Mouse (Mus musculus) MEL (cell line): ENCODE measurements at regions not wholly inside any gene's neighbourhood (a gene's known extent, or its start where the extent isn't known, plus 50 kb on each side); places are given as distances from the start of the nearest gene placed in this dataset.

Experiments used
- DNase-seq: peaks from one replicate; pipeline ENCODE4 v3.0.0; 2011; ENCODE audit warnings: low read depth, low spot score
- H3K27ac ChIP-seq: 2 replicates; pipeline ENCODE4 v1.5.1; 2012; ENCODE audit warnings: low read depth, mild to moderate bottlenecking, control low read depth, low read length, moderate library complexity; ENCODE audit not compliant: control insufficient read depth
- H3K27me3 ChIP-seq, 2 experiments: fragments of 150-350 bp in 1 of 2; sonication (generic) in 1 of 2; 2 replicates each; pipeline ENCODE4 v1.6.1; 2012; ENCODE audit warnings: low read length in 2 of 2, mild to moderate bottlenecking in 2 of 2, improper control_type of control experiment in 1 of 2, moderate library complexity in 1 of 2; ENCODE audit not compliant: insufficient read depth in 2 of 2, control insufficient read depth in 1 of 2
- H3K36me3 ChIP-seq, 2 experiments: 2 replicates each; pipeline ENCODE4 v1.6.1; 2012 to 2014; ENCODE audit warnings: low read length in 2 of 2, improper control_type of control experiment in 1 of 2, inconsistent platforms in 1 of 2, mild to moderate bottlenecking in 1 of 2; ENCODE audit not compliant: insufficient read depth in 2 of 2, control insufficient read depth in 1 of 2
- H3K4me1 ChIP-seq, 2 experiments: fragments of 150-350 bp in 1 of 2; sonication (generic) in 1 of 2; 2 replicates each; pipeline ENCODE4 v1.6.1; 2012; ENCODE audit warnings: low read length in 2 of 2, improper control_type of control experiment in 1 of 2, mild to moderate bottlenecking in 1 of 2; ENCODE audit not compliant: insufficient read depth in 2 of 2, control insufficient read depth in 1 of 2
- H3K4me3 ChIP-seq, 2 experiments: fragments of 150-350 bp in 1 of 2; sonication (generic) in 1 of 2; 2 replicates each; pipeline ENCODE4 v1.5.1; 2012; ENCODE audit warnings: low read depth in 2 of 2, low read length in 2 of 2, mild to moderate bottlenecking in 2 of 2, moderate library complexity in 2 of 2, control low read depth in 1 of 2, improper control_type of control experiment in 1 of 2; ENCODE audit not compliant: control insufficient read depth in 1 of 2, insufficient read depth in 1 of 2
- H3K79me2 ChIP-seq: 2 replicates; pipeline ENCODE4 v1.6.1; 2012; ENCODE audit warnings: mild to moderate bottlenecking, low read length, moderate library complexity; ENCODE audit not compliant: control insufficient read depth, poor library complexity, insufficient read depth
- H3K9ac ChIP-seq: 2 replicates; pipeline ENCODE4 v1.6.1; 2012; ENCODE audit warnings: low read depth, mild to moderate bottlenecking, control low read depth, low read length, moderate library complexity; ENCODE audit not compliant: control insufficient read depth, poor library complexity, severe bottlenecking
- H3K9me3 ChIP-seq: fragments of 150-350 bp; sonication (generic); replicated peaks from 2 replicates; pipeline ENCODE4 v1.6.1; 2012; ENCODE audit warnings: mild to moderate bottlenecking, low read length, improper control_type of control experiment, moderate library complexity; ENCODE audit not compliant: insufficient read depth
- CHD2 ChIP-seq: IDR thresholded peaks from 2 replicates; pipeline ENCODE4 v1.6.1; 2011; ENCODE audit warnings: low read length, improper control_type of control experiment
- ELF1 ChIP-seq: IDR thresholded peaks from 2 replicates; pipeline ENCODE4 v1.6.1; 2014; ENCODE audit warnings: low read depth, mild to moderate bottlenecking, inconsistent platforms, low read length, improper control_type of control experiment, moderate library complexity
- GABPA ChIP-seq: IDR thresholded peaks from 2 replicates; pipeline ENCODE4 v1.6.1; 2012; ENCODE audit warnings: low read depth, mild to moderate bottlenecking, inconsistent platforms, low read length, improper control_type of control experiment, moderate library complexity
- GATA1 ChIP-seq: IDR thresholded peaks from 2 replicates; pipeline ENCODE4 v1.6.1; 2011; ENCODE audit warnings: low read depth, low read length, improper control_type of control experiment
- HCFC1 ChIP-seq: IDR thresholded peaks from 2 replicates; pipeline ENCODE4 v1.6.1; 2012; ENCODE audit warnings: low read depth, mild to moderate bottlenecking, inconsistent platforms, low read length, improper control_type of control experiment, moderate library complexity
- KAT2A ChIP-seq: conservative IDR thresholded peaks from 2 replicates; pipeline ENCODE4 v1.6.1; 2012; ENCODE audit warnings: low read depth, low read length, improper control_type of control experiment, inconsistent platforms
- MAFK ChIP-seq: IDR thresholded peaks from 2 replicates; pipeline ENCODE4 v1.6.1; 2011; ENCODE audit warnings: low read depth, mild to moderate bottlenecking, low read length, improper control_type of control experiment, borderline replicate concordance
- MAX ChIP-seq: IDR thresholded peaks from 2 replicates; pipeline ENCODE4 v1.6.1; 2011; ENCODE audit warnings: low read length, improper control_type of control experiment
- MAZ ChIP-seq: IDR thresholded peaks from 2 replicates; pipeline ENCODE4 v1.6.1; 2012; ENCODE audit warnings: low read depth, mild to moderate bottlenecking, inconsistent platforms, low read length, improper control_type of control experiment
- MEF2A ChIP-seq: IDR thresholded peaks from 2 replicates; pipeline ENCODE4 v1.6.1; 2014; ENCODE audit warnings: low read depth, mild to moderate bottlenecking, inconsistent platforms, low read length, improper control_type of control experiment; ENCODE audit not compliant: poor library complexity, insufficient replicate concordance, severe bottlenecking; ENCODE audit errors: extremely low read depth
- MXI1 ChIP-seq: IDR thresholded peaks from 2 replicates; pipeline ENCODE4 v1.6.1; 2011; ENCODE audit warnings: mild to moderate bottlenecking, low read depth, low read length, improper control_type of control experiment
- POLR2AphosphoS2 ChIP-seq: IDR thresholded peaks from 2 replicates; pipeline ENCODE4 v1.6.1; 2011; ENCODE audit warnings: low read length, improper control_type of control experiment
- POLR2AphosphoS5 ChIP-seq: IDR thresholded peaks from 2 replicates; pipeline ENCODE4 v1.6.1; 2012; ENCODE audit warnings: low read depth, borderline replicate concordance, mild to moderate bottlenecking, inconsistent platforms, low read length, moderate library complexity, mixed read lengths
- RAD21 ChIP-seq: IDR thresholded peaks from 2 replicates; pipeline ENCODE4 v1.6.1; 2011; ENCODE audit warnings: mild to moderate bottlenecking, low read depth, low read length, improper control_type of control experiment
- RCOR1 ChIP-seq: IDR thresholded peaks from 2 replicates; pipeline ENCODE4 v1.6.1; 2012; ENCODE audit warnings: low read depth, mild to moderate bottlenecking, inconsistent platforms, low read length, improper control_type of control experiment
- SMC3 ChIP-seq: IDR thresholded peaks from 2 replicates; pipeline ENCODE4 v1.6.1; 2011; ENCODE audit warnings: low read depth, low read length, improper control_type of control experiment
- TAL1 ChIP-seq: IDR thresholded peaks from 2 replicates; pipeline ENCODE4 v1.6.1; 2012; ENCODE audit warnings: mild to moderate bottlenecking, inconsistent platforms, low read length, moderate library complexity, mixed read lengths
- TBP ChIP-seq: IDR thresholded peaks from 2 replicates; pipeline ENCODE4 v1.8.0; 2011; ENCODE audit warnings: low read depth, low read length, improper control_type of control experiment
- TCF12 ChIP-seq: IDR thresholded peaks from 2 replicates; pipeline ENCODE4 v1.6.1; 2014; ENCODE audit warnings: low read depth, mild to moderate bottlenecking, inconsistent platforms, low read length, improper control_type of control experiment, moderate library complexity
- UBTF ChIP-seq: IDR thresholded peaks from 2 replicates; pipeline ENCODE4 v1.6.1; 2012; ENCODE audit warnings: low read depth, mild to moderate bottlenecking, inconsistent platforms, low read length, improper control_type of control experiment, moderate library complexity, borderline replicate concordance; ENCODE audit not compliant: insufficient read depth
- ZMIZ1 ChIP-seq: IDR thresholded peaks from 2 replicates; pipeline ENCODE4 v1.6.1; 2012; ENCODE audit warnings: low read depth, mild to moderate bottlenecking, inconsistent platforms, low read length, improper control_type of control experiment, moderate library complexity

- Histone ChIP-seq H3K36me3 (no peaks in the 10 kb centered on the region), H3K4me1 (no peaks in the 10 kb centered on the region), H3K27ac (no peak overlapping the region), H3K4me3 (no peak overlapping the region), H3K79me2 (no peaks in the 10 kb centered on the region), H3K27me3 (no peaks in the 10 kb centered on the region; a peak in 1 of 4 replicates), H3K9me3 (no peaks in the 10 kb centered on the region), H3K9ac (no peak overlapping the region)
- DNase-seq = no peak
- TF ChIP-seq HCFC1 (no peak), CHD2 (no peak), TBP (no peak), MEF2A (no peak)
These were observed 53.8 kb upstream of the Coro2b start for GRCm38 (mm10) chr9:62590407-62591195.

GRCm38 (mm10) chr9:62591196-62591485 lies 54.3 kb upstream of the Coro2b start:
- TF ChIP-seq GATA1 = no peak
- TF ChIP-seq POLR2AphosphoS2 = no peak
- no peak for TF ChIP-seq KAT2A
- no peak for TF ChIP-seq MAFK
- TF ChIP-seq ZMIZ1 = no peak
- no peak for TF ChIP-seq RCOR1
- TF ChIP-seq TCF12 = no peak
- no peak for TF ChIP-seq RAD21
- TF ChIP-seq UBTF = no peak
- TF ChIP-seq TAL1 = no peak
- TF ChIP-seq MAZ = no peak
- no peak for TF ChIP-seq SMC3
- TF ChIP-seq MAX = no peak
- no peak for TF ChIP-seq HCFC1
- TF ChIP-seq MXI1 = no peak
- no peak for TF ChIP-seq POLR2AphosphoS5
- TF ChIP-seq GABPA = no peak
- no peak for TF ChIP-seq ELF1
- TF ChIP-seq, all 39 proteins: peak for 0
- Histone ChIP-seq H3K27ac (no peak overlapping the region), H3K36me3 (no peaks in the 10 kb centered on the region), H3K27me3 (no peaks in the 10 kb centered on the region; a peak in 1 of 4 replicates), H3K4me1 (no peaks in the 10 kb centered on the region), H3K9me3 (no peaks in the 10 kb centered on the region), H3K4me3 (no peak overlapping the region), H3K9ac (no peak overlapping the region), H3K79me2 (no peaks in the 10 kb centered on the region)
- no peak for DNase-seq
